Mouse (Mus musculus) c-Kit-positive CD71-negative TER-119-negative erythroid progenitor cells, embryonic 14.5 days (primary cell): ENCODE measurements around the gene Arih2.
"Not testable (repeated sequence)": the region's sequence is repeated elsewhere in the genome, so short reads cannot be mapped to it uniquely, and the experiment has no call there.

Source experiments
- DNase-seq: peaks from one replicate; pipeline ENCODE4 v3.0.0-alpha.2; 2013; ENCODE audit warnings: low read depth

Gene Arih2

GRCm38 (mm10) chr9:108648611-108649560 is at the start of gene Arih2:
Gene Arih2 (minus strand): TSS chr9:108649386.
- peak; percentile 92 for DNase-seq

- no peak for DNase-seq
These were observed 45.3 kb upstream of the Arih2 start for GRCm38 (mm10) chr9:108694533-108694932.

GRCm38 (mm10) chr9:108693946-108694345 is 44.8 kb upstream of the Arih2 start:
- no peak for DNase-seq

DNA sequence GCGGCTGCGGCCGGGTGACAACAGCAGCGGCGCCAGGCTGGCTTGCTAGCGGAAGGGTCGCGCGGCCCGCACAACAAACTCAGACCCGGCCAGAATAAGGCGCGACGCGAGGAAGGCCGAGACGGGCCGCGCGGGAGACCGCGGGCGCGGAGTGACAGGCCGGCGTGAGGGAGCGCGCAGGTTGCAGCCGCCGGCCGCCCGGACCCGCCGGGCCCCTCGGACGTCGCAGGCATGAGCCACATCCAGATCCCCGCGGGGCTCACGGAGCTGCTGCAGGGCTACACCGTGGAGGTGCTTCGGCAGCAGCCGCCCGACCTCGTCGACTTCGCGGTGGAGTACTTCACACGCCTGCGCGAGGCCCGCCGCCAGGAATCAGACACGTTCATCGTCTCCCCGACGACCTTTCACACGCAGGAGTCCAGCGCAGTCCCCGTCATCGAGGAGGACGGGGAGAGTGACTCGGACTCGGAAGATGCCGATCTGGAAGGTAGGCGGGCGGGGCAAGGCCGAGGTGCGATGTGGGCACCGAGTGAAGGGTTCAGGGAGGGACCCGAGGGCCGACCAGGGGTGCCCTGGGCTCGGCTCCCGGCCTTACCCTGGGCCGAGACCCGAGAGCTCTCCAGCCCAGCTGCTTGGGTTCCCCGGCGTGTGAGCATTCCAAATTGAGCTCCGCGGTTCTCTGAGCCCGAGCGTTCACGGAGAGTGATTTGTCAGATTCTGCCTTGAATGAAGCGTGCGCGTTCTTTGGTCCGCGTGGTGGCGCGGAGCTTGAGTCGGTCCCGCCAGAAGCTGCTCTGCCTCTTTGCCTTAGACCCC is 43.2 kb upstream of the Arih2 start:
- no peak for DNase-seq

- peak; percentile 50 for DNase-seq
These were observed 42.6 kb upstream of the Arih2 start for GRCm38 (mm10) chr9:108691846-108692225.

- DNase-seq, result no peak
These were observed 42.2 kb upstream of the Arih2 start for GRCm38 (mm10) chr9:108691371-108691770.

DNA sequence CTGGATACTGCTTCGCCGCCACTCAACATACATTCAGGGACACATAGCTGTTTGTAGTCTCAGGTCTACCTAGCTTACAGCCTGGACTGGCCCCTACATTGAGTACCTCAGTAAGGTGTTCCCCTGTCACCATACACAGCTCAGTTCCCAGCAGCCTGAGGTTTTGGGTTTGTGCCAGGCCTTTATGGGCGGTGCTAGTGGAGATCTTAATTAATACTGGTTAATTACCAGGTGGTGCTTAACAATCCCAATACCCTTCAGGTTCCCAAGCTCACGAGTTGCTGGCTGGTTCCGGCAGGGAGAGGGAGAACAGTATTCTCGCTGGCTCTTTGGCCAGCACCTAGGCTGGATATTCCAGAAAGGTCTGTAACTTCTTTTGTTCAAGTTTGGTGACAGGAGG is 41.7 kb upstream of the Arih2 start:
- DNase-seq, result no peak

- no peak for DNase-seq
These were observed 40.8 kb upstream of the Arih2 start for GRCm38 (mm10) chr9:108689993-108690392.

GRCm38 (mm10) chr9:108689106-108689505 is 39.9 kb upstream of the Arih2 start, which contains the start of gene Prkar2a:
Gene Prkar2a (plus strand): TSS chr9:108689314.
- DNase-seq, result no peak

DNA sequence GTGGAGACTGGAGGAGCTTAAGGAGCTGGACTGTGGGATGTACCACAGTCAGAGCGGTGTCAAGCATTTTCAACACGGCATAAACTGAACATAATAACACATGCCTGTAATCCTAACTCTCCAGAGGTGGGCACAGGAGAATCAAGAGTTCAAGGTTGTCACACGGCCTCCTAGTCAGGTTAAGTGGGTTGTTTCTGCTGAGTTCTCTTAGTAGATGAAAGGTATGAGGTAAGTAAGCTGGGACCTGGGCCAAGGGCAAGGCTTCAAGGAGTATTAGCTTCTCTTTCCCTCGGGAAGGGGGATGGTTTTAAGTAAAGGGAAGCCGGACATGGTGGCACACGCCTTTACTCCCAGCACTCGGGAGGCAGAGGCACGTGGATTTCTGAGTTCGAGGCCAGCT is 39.3 kb upstream of the Arih2 start:
- no peak for DNase-seq

DNA sequence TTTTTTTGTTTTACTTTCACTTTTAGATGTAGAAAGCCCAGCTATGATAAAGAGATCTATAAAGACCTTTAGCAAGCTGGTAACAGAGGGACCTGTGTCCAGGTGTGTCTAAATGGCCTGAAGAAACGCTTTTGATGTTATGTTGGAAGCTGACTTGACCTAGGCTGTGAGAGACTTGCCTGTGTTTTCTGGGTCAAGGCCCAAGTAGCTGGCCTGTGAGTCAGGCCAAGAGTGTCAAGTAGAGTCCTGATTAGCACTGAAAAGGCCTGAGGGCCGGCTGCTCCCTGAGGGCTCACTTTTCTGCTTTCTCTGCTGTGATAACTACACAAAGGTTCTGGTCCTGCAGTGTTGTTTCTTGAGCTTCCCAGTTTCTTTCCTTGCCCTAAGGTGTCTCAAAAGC is 38.5 kb upstream of the Arih2 start:
- DNase-seq, result no peak

DNA sequence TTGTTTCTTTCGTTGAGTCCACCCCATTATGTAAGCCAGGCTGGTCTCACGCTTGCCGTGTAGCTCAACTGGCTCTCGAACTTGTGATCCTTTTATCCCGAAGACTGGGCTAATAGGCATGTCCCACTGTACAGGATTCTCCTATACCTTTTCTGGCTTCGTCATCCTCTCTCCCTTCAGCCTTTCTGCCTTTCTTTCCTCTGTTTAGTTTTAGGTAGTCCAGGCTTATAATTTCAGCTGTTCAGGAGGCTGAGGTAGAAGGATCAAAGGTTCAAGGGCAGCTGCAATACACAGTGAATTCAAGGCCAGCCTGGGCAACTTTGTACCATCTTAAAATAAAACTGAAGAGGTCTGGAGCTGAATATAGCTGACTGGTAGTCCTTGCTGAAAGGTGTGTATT is 38.0 kb upstream of the Arih2 start:
- no peak for DNase-seq

DNA sequence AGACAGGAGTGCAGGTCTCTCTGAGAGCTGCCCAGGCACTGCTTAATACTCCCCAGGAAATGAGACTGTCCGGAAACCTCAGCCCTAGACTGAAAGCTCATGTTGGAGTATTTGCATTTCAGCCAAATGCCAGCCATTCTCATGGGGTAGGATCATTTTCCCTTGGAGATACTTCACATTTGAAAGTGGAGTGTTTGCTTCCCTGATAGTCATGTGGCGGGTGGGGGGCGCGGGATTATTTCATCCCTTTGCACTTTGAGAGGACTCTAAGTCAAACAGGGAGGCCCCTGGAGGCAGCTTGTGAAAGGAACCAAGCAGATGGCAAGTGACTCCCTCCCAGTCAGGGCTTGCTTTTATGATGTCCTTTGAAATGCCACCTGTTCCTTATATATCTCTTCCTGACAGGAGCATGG is 37.3 kb upstream of the Arih2 start:
- no peak for DNase-seq

DNA sequence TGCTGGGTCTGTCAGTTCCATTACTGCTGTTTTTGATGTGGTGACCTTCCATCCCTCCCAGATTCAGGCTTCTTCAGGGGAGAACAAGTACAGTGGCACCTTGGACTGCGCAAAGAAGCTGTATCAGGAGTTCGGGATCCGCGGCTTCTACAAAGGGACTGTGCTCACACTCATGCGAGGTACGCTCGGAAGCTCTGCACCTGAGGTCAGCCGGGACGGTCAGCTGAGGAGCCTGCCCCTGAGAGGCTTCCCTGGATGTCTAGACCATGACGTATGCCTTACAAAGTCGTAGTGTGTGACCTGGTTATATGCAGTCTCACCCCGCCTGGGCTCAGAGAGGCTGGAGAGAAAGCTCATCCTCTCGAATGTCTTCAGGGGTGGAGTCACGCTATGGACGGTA is 30.8 kb upstream of the Arih2 start:
- no peak for DNase-seq

GRCm38 (mm10) chr9:108673151-108673550 is 24.0 kb upstream of the Arih2 start:
- DNase-seq, result no peak

DNA sequence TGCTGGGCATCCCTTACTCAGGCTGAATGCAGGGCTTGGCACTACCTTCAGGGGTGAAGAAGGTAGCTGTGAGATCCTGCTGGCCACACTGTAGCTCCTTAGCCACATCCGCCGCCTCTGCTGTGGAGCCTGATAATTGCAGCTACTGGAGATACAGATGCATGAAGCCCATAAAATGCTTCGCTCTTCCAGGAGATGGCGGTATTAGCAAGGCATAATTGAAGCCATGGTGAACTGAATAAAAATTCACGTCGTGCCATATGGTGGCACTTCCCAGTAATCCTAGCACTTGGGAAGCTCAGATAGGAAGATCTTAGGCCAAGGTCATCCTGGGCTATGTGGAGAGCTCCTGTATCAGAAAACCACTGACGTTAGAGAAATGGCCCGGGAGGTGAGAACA is 20.7 kb upstream of the Arih2 start:
- DNase-seq, result no peak

DNA sequence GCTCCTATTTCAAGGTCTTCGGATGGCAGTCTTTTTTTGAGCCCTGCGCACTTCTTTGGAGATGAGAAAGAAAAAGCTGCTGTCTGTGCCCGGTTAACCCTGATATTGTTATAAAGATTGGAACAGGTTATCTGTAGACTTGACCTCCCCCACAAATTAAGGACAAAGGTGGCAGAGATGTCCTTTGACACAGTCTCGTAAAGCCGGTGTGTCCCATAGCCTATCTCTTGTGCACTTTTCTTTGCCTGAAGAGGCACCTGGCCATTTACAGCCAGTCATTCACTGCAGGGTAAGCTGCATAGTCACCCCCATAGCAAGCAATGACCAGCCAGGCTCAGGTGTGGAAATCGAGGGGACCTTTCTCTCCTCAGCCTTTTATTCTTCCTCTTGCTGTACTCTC is 13.5 kb upstream of the Arih2 start:
- DNase-seq, result no peak

- peak; percentile 66 for DNase-seq
These were observed 12.8 kb upstream of the Arih2 start, which contains the start of gene Slc25a20 for GRCm38 (mm10) chr9:108661677-108662612. Gene Slc25a20 (plus strand): TSS chr9:108662088.

DNA sequence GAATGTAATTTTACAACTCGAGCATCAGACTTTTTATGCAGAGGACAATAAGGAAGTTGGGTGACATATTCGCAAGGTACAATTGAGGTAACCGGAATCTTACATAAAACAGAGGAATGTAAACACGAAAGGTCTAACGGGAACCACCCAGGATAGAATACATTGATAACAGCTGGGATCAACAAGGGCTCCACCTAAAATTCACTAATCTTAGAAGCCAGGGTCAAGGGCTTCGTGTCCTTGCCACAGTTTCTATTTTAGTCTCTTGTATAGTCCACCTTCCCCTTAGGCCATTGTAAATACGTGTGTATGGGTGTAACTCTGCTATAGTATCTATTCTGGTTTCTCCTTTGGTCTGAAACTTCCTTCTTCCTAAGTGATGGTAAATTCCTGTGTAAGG is 6.7 kb upstream of the Arih2 start:
- not testable (repeated sequence) for DNase-seq

- DNase-seq, result no peak
These were observed 5.6 kb upstream of the Arih2 start for GRCm38 (mm10) chr9:108654566-108655464.
